Mouse (Mus musculus) olfactory bulb, adult 2 months (tissue): ENCODE measurements around the gene Pcare. TPM values are rescaled to one million over a fixed set of nuclear protein-coding genes. Genes with fewer than 3 reads are reported as not detected.
"Not testable (repeated sequence)": the region's sequence is repeated elsewhere in the genome, so short reads cannot be mapped to it uniquely, and the experiment has no call there.

Source experiments
- H3K27ac ChIP-seq: fragments of 200-500 bp; 2 replicates; pipeline ENCODE4 v1.5.1; 2012; ENCODE audit warnings: low read depth, low read length; ENCODE audit not compliant: insufficient read depth
- H3K4me1 ChIP-seq: fragments of 200-500 bp; 2 replicates; pipeline ENCODE4 v1.6.1; 2012; ENCODE audit warnings: low read length; ENCODE audit not compliant: control insufficient read depth, insufficient read depth
- H3K4me3 ChIP-seq: fragments of 200-500 bp; 2 replicates; pipeline ENCODE4 v1.5.1; 2012; ENCODE audit warnings: mild to moderate bottlenecking, low read depth, low read length, moderate library complexity; ENCODE audit not compliant: insufficient read depth
- CTCF ChIP-seq: fragments of 200-500 bp; IDR thresholded peaks from 2 replicates; pipeline ENCODE4 v1.5.1; 2012; ENCODE audit warnings: low read depth, mild to moderate bottlenecking, low read length, moderate library complexity; ENCODE audit not compliant: insufficient read depth
- POLR2A ChIP-seq: fragments of 200-500 bp; IDR thresholded peaks from 2 replicates; pipeline ENCODE4 v1.6.1; 2012; ENCODE audit warnings: mild to moderate bottlenecking, low read depth, low read length, moderate library complexity; ENCODE audit not compliant: insufficient read depth
- WGBS: fragments of 180-500 bp; shearing (Covaris S2); methylation state at CpG from one replicate; pipeline ENCODE4 v1.1.7; 2018; 5-methylcytosine and 5-hydroxymethylcytosine counted together
- polyA plus RNA-seq: library from polyadenylated mRNA; stranded (reverse); fragments of >200 nt; gene quantifications from 2 replicates; pipeline ENCODE4 v1.2.4, GENCODE M21; 2012; ENCODE audit warnings: low replicate concordance; ENCODE audit not compliant: missing spikeins, insufficient read depth, insufficient read length

Gene Pcare
- polyA plus RNA-seq, 1 experiment, result not detected

- H3K27ac ChIP-seq, result no peak overlapping the region
- H3K4me1 ChIP-seq, result no peaks in the 10 kb centered on the region
- TF ChIP-seq POLR2A (no peak), CTCF (no peak)
- no peak overlapping the region for H3K4me3 ChIP-seq
- WGBS, result 66% methylated on average over 2 of the region's 2 CpGs
These were observed 27.8 kb upstream of the Pcare start for GRCm38 (mm10) chr17:71780490-71780889.

DNA sequence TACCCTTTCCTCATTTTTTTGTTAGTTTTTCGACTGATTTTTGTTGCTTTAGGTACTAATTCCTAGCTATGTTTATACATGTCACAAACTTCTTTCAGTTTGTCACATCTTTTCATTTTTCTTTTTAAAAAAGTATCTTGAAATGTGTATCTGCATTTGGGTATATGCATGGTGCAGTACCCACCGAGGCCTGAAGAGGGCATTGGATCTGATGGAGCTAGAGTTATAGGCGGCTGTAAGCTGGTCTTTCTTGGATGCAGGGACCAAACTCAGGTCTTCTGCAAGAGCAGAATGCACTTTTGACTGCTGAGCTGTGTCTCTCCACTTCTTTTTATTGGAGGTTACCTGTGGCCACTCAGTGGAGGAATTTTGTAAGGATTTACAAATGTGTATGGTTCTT lies 26.0 kb upstream of the Pcare start:
- 86% methylated on average over 3 of the region's 3 CpGs for WGBS
- Histone ChIP-seq H3K27ac (no peak overlapping the region), H3K4me1 (no peaks in the 10 kb centered on the region)

DNA sequence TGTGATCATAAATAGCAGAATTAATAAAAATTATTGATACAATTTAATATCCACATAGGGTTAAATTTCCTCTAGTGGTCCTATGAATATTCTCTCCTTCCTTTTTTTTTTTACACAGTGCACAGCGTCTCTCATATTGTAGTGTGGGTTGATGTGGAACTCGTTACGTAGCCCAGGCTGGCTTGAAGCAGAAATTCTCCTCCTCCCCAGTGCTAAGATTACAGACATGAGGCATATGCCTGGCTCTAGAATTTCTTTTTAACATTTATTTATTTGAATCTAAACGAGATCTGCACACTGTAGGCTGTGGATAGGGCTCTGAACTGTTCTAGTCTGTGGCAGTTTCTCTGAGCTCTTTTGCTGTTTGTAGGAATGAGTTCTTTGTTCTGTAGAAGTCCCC lies 22.6 kb upstream of the Pcare start:
- 73% methylated on average over 4 of the region's 4 CpGs for WGBS
- no peak for TF ChIP-seq POLR2A
- TF ChIP-seq CTCF, result no peak
- Histone ChIP-seq H3K4me1 (no peaks in the 10 kb centered on the region), H3K27ac (no peak overlapping the region), H3K4me3 (no peak overlapping the region)

More for the DNA sequence above, 26.0 kb upstream of the Pcare start:
- H3K4me3 ChIP-seq, result no peak overlapping the region
- TF ChIP-seq POLR2A, result no peak
- no peak for TF ChIP-seq CTCF

DNA sequence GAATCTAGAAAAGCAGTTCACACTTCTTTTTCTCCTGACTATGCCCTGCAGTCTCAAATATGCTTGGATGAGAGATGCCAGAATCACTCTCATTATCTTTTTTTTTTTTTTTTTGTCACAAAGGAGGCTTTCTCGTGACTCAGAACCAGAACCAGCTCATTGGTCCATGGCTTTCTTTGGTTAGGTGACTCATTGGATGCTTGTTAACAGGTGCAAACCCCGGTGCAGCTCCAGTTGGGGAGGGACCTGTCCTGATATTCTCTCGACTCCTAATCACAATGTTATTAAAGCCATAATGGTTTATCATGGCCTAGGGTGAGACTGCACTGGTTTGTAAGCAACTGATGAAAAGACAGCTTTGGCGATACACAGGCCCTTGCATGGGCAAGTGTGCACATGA lies 21.5 kb upstream of the Pcare start:
- no peak overlapping the region for H3K4me3 ChIP-seq
- WGBS, result 42% methylated on average over 4 of the region's 4 CpGs

DNA sequence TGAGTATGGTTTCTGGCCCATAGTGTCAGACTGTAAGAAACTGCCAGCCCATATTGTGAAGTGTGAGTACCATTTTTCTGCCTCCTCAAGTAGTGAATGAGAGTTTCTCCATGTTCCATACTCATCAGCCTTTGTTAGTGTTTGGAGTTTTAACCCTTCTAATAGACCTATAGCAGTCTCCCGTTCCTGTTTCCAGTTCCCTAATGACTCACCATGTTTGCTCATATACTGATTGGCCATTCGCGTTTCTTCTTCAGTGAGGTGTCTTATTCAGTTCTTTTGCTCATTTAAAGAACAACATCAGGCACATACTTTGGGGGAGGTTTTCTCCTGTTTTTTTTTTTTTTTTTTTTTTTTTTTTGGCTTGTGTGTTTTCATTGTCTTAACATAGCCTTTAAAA lies 18.0 kb upstream of the Pcare start:
- no peak overlapping the region for H3K4me3 ChIP-seq
- TF ChIP-seq CTCF (no peak), POLR2A (no peak)
- no peak overlapping the region for H3K27ac ChIP-seq
- H3K4me1 ChIP-seq, result no peaks in the 10 kb centered on the region; the same call in 1 of the 2 replicates
- 45% methylated on average over 3 of the region's 3 CpGs for WGBS

More for the DNA sequence above, 21.5 kb upstream of the Pcare start:
- TF ChIP-seq POLR2A, result no peak
- TF ChIP-seq CTCF, result no peak
- H3K27ac ChIP-seq, result no peak overlapping the region
- no peaks in the 10 kb centered on the region; the same call in 1 of the 2 replicates for H3K4me1 ChIP-seq

GRCm38 (mm10) chr17:71769564-71769963 lies 16.9 kb upstream of the Pcare start:
- Histone ChIP-seq H3K4me3 (no peak overlapping the region), H3K27ac (no peak overlapping the region), H3K4me1 (no peaks in the 10 kb centered on the region; the same call in 1 of the 2 replicates)
- no peak for TF ChIP-seq CTCF
- TF ChIP-seq POLR2A, result no peak
- 36% methylated on average over 6 of the region's 6 CpGs for WGBS

DNA sequence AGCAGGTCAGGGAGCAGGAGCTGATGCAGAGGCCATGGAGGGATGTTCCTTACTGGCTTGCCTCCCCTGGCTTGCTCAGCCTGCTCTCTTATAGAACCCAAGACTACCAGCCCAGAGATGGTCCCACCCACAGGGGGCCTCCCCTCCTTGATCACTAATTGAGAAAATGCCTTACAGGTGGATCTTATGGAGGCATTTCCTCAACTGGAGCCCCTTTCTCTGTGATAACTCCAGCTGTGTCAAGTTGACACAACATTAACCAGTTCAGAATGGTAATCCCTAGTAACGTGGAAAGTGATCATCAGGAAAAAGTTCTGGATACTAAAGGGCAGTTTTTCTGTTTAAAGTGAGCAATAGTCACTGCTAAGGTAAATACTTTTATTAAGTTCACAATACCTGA lies 15.5 kb upstream of the Pcare start, which contains the start of gene Clip4:
TSS of gene Clip4 (plus strand) at position 301 of the 400 bp plus-strand sequence.
- not testable (repeated sequence) for H3K27ac ChIP-seq, H3K4me3 ChIP-seq, H3K4me1 ChIP-seq
- WGBS, result 95% methylated on average over 1 of the region's 1 CpGs

GRCm38 (mm10) chr17:71760536-71760935 lies 7.8 kb upstream of the Pcare start:
- H3K4me3 ChIP-seq, result no peak overlapping the region
- no peak overlapping the region for H3K27ac ChIP-seq
- TF ChIP-seq POLR2A, result no peak
- no peak for TF ChIP-seq CTCF
- no peaks in the 10 kb centered on the region for H3K4me1 ChIP-seq
- WGBS, result 77% methylated on average over 7 of the region's 7 CpGs

DNA sequence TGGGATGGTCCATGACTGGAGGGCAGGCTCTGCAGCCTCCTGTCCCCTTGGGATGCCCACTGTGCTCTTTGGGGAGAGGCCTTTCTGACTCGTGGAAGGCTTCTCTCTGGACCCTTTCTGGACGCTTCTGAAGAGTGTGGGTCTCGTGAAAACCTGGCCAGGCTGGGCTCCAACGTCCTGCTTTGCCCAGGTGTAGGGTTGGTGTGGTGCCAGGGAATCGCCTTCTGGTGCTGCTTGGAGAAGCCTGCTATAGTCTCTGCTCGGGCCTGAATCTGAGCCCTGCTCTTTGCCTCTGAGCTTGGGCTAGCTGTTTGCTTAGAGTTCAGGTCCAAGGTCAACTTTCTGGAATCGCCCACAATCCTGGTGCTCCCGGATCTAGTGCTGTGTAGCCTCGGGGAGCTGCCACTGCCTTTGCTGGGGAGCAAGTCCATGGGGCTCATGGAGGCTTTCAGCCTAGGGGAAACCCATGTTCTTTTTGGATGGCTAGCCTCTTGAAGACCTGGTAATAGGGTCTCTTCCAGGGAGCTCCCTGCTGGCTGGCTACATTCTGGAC lies 3.0 kb downstream of the Pcare start:
- no peak overlapping the region for H3K27ac ChIP-seq
- no peak overlapping the region for H3K4me3 ChIP-seq
- TF ChIP-seq POLR2A (no peak), CTCF (no peak)
- peaks cover 67% of the 10 kb centered on the region for H3K4me1 ChIP-seq
- WGBS, result 90% methylated on average over 9 of the region's 9 CpGs

GRCm38 (mm10) chr17:71747561-71747960 lies 5.1 kb downstream of the Pcare start:
- 39% methylated on average over 8 of the region's 8 CpGs for WGBS
- TF ChIP-seq POLR2A, result no peak
- TF ChIP-seq CTCF, result no peak
- H3K27ac ChIP-seq, result peak overlapping the region; percentile 89
- peaks cover 73% of the 10 kb centered on the region for H3K4me1 ChIP-seq
- no peak overlapping the region for H3K4me3 ChIP-seq

DNA sequence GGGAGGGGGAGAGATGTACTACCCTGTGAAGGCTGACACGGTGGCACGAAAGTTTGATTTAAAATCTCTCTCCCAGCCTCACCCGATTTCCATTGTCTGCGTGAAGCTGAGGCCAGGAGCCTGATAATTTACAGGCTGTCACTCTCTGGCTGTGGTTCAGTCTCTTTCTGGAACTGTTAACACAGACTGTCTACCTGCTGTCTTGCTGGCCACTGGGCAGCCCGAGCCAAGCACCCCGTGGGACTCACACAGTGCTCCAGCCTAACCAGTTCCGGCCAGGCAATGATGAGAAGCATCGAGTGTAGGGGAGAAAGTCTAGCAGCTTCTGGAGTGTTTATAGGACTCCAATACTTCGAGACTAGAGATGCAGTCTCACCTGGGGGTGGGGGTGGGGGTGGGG lies 6.6 kb downstream of the Pcare start:
- Histone ChIP-seq H3K4me1 (peaks cover 63% of the 10 kb centered on the region), H3K4me3 (no peak overlapping the region), H3K27ac (no peak overlapping the region)
- WGBS, result 71% methylated on average over 9 of the region's 9 CpGs
- TF ChIP-seq POLR2A (no peak), CTCF (no peak)
